Mouse (Mus musculus): ENCODE data around the gene Krt5.

DNA sequence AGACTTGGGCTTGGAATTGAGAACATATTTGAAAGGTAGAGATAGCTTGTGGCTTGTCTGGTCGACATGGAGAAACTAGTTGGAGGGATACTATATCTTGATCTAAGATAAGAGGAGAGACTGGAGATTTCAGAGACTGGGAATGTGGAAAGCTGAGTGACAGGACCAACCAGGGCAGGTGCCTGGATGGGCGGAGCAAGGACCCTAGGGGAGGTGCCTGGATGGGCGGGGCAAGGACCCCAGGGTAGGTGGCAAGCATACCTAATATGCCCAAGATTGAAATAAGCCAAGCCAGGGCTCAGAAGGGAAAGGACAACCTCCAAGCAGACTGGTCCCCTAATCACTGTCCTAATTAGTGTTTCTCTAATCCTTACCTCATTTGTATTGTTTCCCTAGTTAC lies 13.5 kb downstream of the Krt5 start:
- TF ChIP-seq POLR2A (IDR thresholded peaks at IDR 0.05; ENCODE audit: insufficient read length, low read depth) (no peak), E2F4 (IDR thresholded peaks at IDR 0.05; ENCODE audit: insufficient read depth) (no peak)

Data from myocyte (in vitro differentiated cells).